Mouse (Mus musculus): ENCODE results near the gene Cdk9. TPM values are rescaled to one million over a fixed set of nuclear protein-coding genes. Genes with fewer than 3 reads are reported as not detected.

The Cdk9 gene
- polyA plus RNA-seq (2014; fragmentation: Nextera tagmentation; extraction: Ambion mirVana) = 72.9 and 75.1 TPM in 2 replicates

GRCm38 (mm10) chr2:32712934-32713817, at the start of gene Cdk9:
Cdk9 (minus strand) TSS chr2:32713076.
- Histone ChIP-seq H3K4me2 (ENCODE audit: low read length) (peak within 1 kb of the TSS; percentile 90), H3K4me3 (ENCODE audit: low read depth, low read length) (peak within 1 kb of the TSS; percentile 89), H3K27me3 (replicated peaks; ENCODE audit: control insufficient read depth, insufficient read depth, low read length) (no peaks in the 10 kb centered on the region), H3K9ac (ENCODE audit: low read length) (peak within 1 kb of the TSS; percentile 72), H3K4me1 (ENCODE audit: control insufficient read depth, insufficient read depth, low read length) (peaks cover 14% of the 10 kb centered on the region), H3K36me3 (ENCODE audit: control insufficient read depth, insufficient read depth, low read length) (peaks cover 31% of the 10 kb centered on the region), H3K9me3 (replicated peaks; ENCODE audit: control insufficient read depth, low read length) (no peaks in the 10 kb centered on the region), H3K27ac (ENCODE audit: low read depth, low read length) (peak within 1 kb of the TSS; percentile 97)
- DNase-seq (ENCODE audit: low spot score) (peak; percentile 93), ATAC-seq (peak; percentile 92)
- under 1% methylated on average over 44 of the region's 79 CpGs for WGBS

GRCm38 (mm10) chr2:32761859-32762258, 49.0 kb upstream of the Cdk9 start:
- no peak overlapping the region for H3K4me2 ChIP-seq (ENCODE audit: low read length)
- peaks cover 33% of the 10 kb centered on the region for H3K36me3 ChIP-seq (ENCODE audit: control insufficient read depth, insufficient read depth, low read length)
- no peak overlapping the region for H3K27ac ChIP-seq (ENCODE audit: low read depth, low read length)
- H3K4me3 ChIP-seq (ENCODE audit: low read depth, low read length) = no peak overlapping the region
- DNase-seq (ENCODE audit: low spot score) (no peak), ATAC-seq (no peak)
- 0 out of 2 replicates have a peak, but pooled peaks cover 5% of the 10 kb centered on the region for H3K4me1 ChIP-seq (ENCODE audit: control insufficient read depth, insufficient read depth, low read length)
- no peaks in the 10 kb centered on the region for H3K9me3 ChIP-seq (replicated peaks; ENCODE audit: control insufficient read depth, low read length)
- no peak overlapping the region for H3K9ac ChIP-seq (ENCODE audit: low read length)
- no peaks in the 10 kb centered on the region for H3K27me3 ChIP-seq (replicated peaks; ENCODE audit: control insufficient read depth, insufficient read depth, low read length)
- WGBS = 88% methylated on average over 4 of the region's 4 CpGs

GRCm38 (mm10) chr2:32761361-32761760, 48.5 kb upstream of the Cdk9 start:
- Histone ChIP-seq H3K9ac (ENCODE audit: low read length) (no peak overlapping the region), H3K4me1 (ENCODE audit: control insufficient read depth, insufficient read depth, low read length) (0 out of 2 replicates have a peak, but pooled peaks cover 5% of the 10 kb centered on the region), H3K36me3 (ENCODE audit: control insufficient read depth, insufficient read depth, low read length) (peaks cover 33% of the 10 kb centered on the region), H3K4me3 (ENCODE audit: low read depth, low read length) (no peak overlapping the region), H3K9me3 (replicated peaks; ENCODE audit: control insufficient read depth, low read length) (no peaks in the 10 kb centered on the region), H3K27ac (ENCODE audit: low read depth, low read length) (no peak overlapping the region), H3K27me3 (replicated peaks; ENCODE audit: control insufficient read depth, insufficient read depth, low read length) (no peaks in the 10 kb centered on the region), H3K4me2 (ENCODE audit: low read length) (no peak overlapping the region)
- DNase-seq (ENCODE audit: low spot score) (no peak), ATAC-seq (no peak)
- 91% methylated on average over 14 of the region's 14 CpGs for WGBS

- H3K27ac ChIP-seq (ENCODE audit: low read depth, low read length) = 0 out of 2 replicates have a peak overlapping the region, but pooled peaks have one; percentile 0
- H3K9ac ChIP-seq (ENCODE audit: low read length) = peak overlapping the region; percentile 7; the same call in 1 of the 2 replicates
- 83% methylated on average over 2 of the region's 2 CpGs for WGBS
- ATAC-seq (no peak), DNase-seq (ENCODE audit: low spot score) (no peak)
- H3K4me2 ChIP-seq (ENCODE audit: low read length) = no peak overlapping the region
- H3K9me3 ChIP-seq (replicated peaks; ENCODE audit: control insufficient read depth, low read length) = no peaks in the 10 kb centered on the region
- H3K36me3 ChIP-seq (ENCODE audit: control insufficient read depth, insufficient read depth, low read length) = peaks cover 45% of the 10 kb centered on the region
- 0 out of 2 replicates have a peak, but pooled peaks cover 5% of the 10 kb centered on the region for H3K4me1 ChIP-seq (ENCODE audit: control insufficient read depth, insufficient read depth, low read length)
- no peaks in the 10 kb centered on the region for H3K27me3 ChIP-seq (replicated peaks; ENCODE audit: control insufficient read depth, insufficient read depth, low read length)
- H3K4me3 ChIP-seq (ENCODE audit: low read depth, low read length) = no peak overlapping the region
Observed at GRCm38 (mm10) chr2:32759001-32759400, 46.1 kb upstream of the Cdk9 start.

GRCm38 (mm10) chr2:32758503-32758902, 45.6 kb upstream of the Cdk9 start:
- Histone ChIP-seq H3K36me3 (ENCODE audit: control insufficient read depth, insufficient read depth, low read length) (peaks cover 48% of the 10 kb centered on the region), H3K4me2 (ENCODE audit: low read length) (0 out of 2 replicates have a peak overlapping the region, but pooled peaks have one; percentile 7), H3K27me3 (replicated peaks; ENCODE audit: control insufficient read depth, insufficient read depth, low read length) (no peaks in the 10 kb centered on the region), H3K4me1 (ENCODE audit: control insufficient read depth, insufficient read depth, low read length) (0 out of 2 replicates have a peak, but pooled peaks cover 5% of the 10 kb centered on the region), H3K4me3 (ENCODE audit: low read depth, low read length) (no peak overlapping the region), H3K9me3 (replicated peaks; ENCODE audit: control insufficient read depth, low read length) (no peaks in the 10 kb centered on the region), H3K27ac (ENCODE audit: low read depth, low read length) (0 out of 2 replicates have a peak overlapping the region, but pooled peaks have one; percentile 0), H3K9ac (ENCODE audit: low read length) (peak overlapping the region; percentile 7; the same call in 1 of the 2 replicates)
- ATAC-seq (no peak), DNase-seq (ENCODE audit: low spot score) (no peak)
- WGBS = 85% methylated on average over 8 of the region's 8 CpGs

- Histone ChIP-seq H3K36me3 (ENCODE audit: control insufficient read depth, insufficient read depth, low read length) (peaks cover 50% of the 10 kb centered on the region), H3K27me3 (replicated peaks; ENCODE audit: control insufficient read depth, insufficient read depth, low read length) (no peaks in the 10 kb centered on the region), H3K4me2 (ENCODE audit: low read length) (peak within 1 kb of the TSS; percentile 56), H3K9ac (ENCODE audit: low read length) (peak within 1 kb of the TSS; percentile 90), H3K27ac (ENCODE audit: low read depth, low read length) (peak within 1 kb of the TSS; percentile 89), H3K4me3 (ENCODE audit: low read depth, low read length) (peak within 1 kb of the TSS; percentile 76), H3K9me3 (replicated peaks; ENCODE audit: control insufficient read depth, low read length) (no peaks in the 10 kb centered on the region), H3K4me1 (ENCODE audit: control insufficient read depth, insufficient read depth, low read length) (0 out of 2 replicates have a peak, but pooled peaks cover 5% of the 10 kb centered on the region)
- ATAC-seq (peak; percentile 96), DNase-seq (ENCODE audit: low spot score) (peak; percentile 99)
- under 1% methylated on average over 60 of the region's 66 CpGs for WGBS
Observed at GRCm38 (mm10) chr2:32757056-32757845, 44.4 kb upstream of the Cdk9 start, which contains the start of gene Tor2a. Tor2a (plus strand) TSS chr2:32757234.

- Histone ChIP-seq H3K9me3 (replicated peaks; ENCODE audit: control insufficient read depth, low read length) (no peaks in the 10 kb centered on the region), H3K27me3 (replicated peaks; ENCODE audit: control insufficient read depth, insufficient read depth, low read length) (no peaks in the 10 kb centered on the region), H3K27ac (ENCODE audit: low read depth, low read length) (no peak overlapping the region), H3K4me1 (ENCODE audit: control insufficient read depth, insufficient read depth, low read length) (0 out of 2 replicates have a peak, but pooled peaks cover 9% of the 10 kb centered on the region), H3K9ac (ENCODE audit: low read length) (no peak overlapping the region), H3K4me2 (ENCODE audit: low read length) (0 out of 2 replicates have a peak overlapping the region, but pooled peaks have one; percentile 4), H3K36me3 (ENCODE audit: control insufficient read depth, insufficient read depth, low read length) (peaks cover 48% of the 10 kb centered on the region), H3K4me3 (ENCODE audit: low read depth, low read length) (no peak overlapping the region)
- ATAC-seq (peak; percentile 51), DNase-seq (ENCODE audit: low spot score) (no peak)
- WGBS = 28% methylated on average over 6 of the region's 6 CpGs
Observed at GRCm38 (mm10) chr2:32756674-32757055, 43.8 kb upstream of the Cdk9 start.

GRCm38 (mm10) chr2:32752181-32752580, 39.3 kb upstream of the Cdk9 start:
- Histone ChIP-seq H3K4me2 (ENCODE audit: low read length) (no peak overlapping the region), H3K9me3 (replicated peaks; ENCODE audit: control insufficient read depth, low read length) (no peaks in the 10 kb centered on the region), H3K4me3 (ENCODE audit: low read depth, low read length) (no peak overlapping the region), H3K36me3 (ENCODE audit: control insufficient read depth, insufficient read depth, low read length) (peaks cover 59% of the 10 kb centered on the region), H3K4me1 (ENCODE audit: control insufficient read depth, insufficient read depth, low read length) (0 out of 2 replicates have a peak, but pooled peaks cover 12% of the 10 kb centered on the region), H3K9ac (ENCODE audit: low read length) (no peak overlapping the region), H3K27me3 (replicated peaks; ENCODE audit: control insufficient read depth, insufficient read depth, low read length) (no peaks in the 10 kb centered on the region), H3K27ac (ENCODE audit: low read depth, low read length) (no peak overlapping the region)
- DNase-seq (ENCODE audit: low spot score) (no peak), ATAC-seq (no peak)
- 65% methylated on average over 10 of the region's 10 CpGs for WGBS

All from forebrain, embryonic 14.5 days (tissue).